In genomic region chr11:46110945-46111287, GRCm38 (mm10) we compare ENCODE assay signal across 18 mouse cellular contexts. TPM values are rescaled to one million over a fixed set of nuclear protein-coding genes. Genes with fewer than 3 reads are reported as not detected.
"Had no signal": no experiment of that assay in that cellular context is flagged by ENCODE, and none has a peak within 500 bp of the region (broad histone marks: within the 10 kb centered on the region; RNA-seq: fewer than 3 reads in every experiment).

No protein-coding gene starts in this region.

- H3K4me1 ChIP-seq: midbrain, embryonic 13.5 days; midbrain, embryonic 15.5 days; neural tube, embryonic 12.5 days had no signal

- H3K27me3 ChIP-seq: midbrain, embryonic 13.5 days; midbrain, embryonic 15.5 days; neural tube, embryonic 12.5 days; stomach, embryonic 15.5 days had no signal

- H3K4me3 ChIP-seq: megakaryocyte, embryonic 14.5 days; midbrain, embryonic 13.5 days; midbrain, embryonic 15.5 days; neural tube, embryonic 12.5 days; stomach, embryonic 15.5 days had no signal

- DNase-seq: liver, postnatal 0 days; lung, adult 2 months; right cerebral cortex, postnatal 14 days; thymus, adult 2 months; thymus, postnatal 25 days; thymus, postnatal 4 days had no signal

- ATAC-seq: midbrain, embryonic 13.5 days; midbrain, embryonic 15.5 days had no signal

- H3K9ac ChIP-seq: liver, postnatal 0 days; midbrain, embryonic 13.5 days; midbrain, embryonic 15.5 days; neural tube, embryonic 12.5 days; stomach, embryonic 15.5 days had no signal

- H3K27ac ChIP-seq: macrophage; midbrain, embryonic 13.5 days; midbrain, embryonic 15.5 days; neural tube, embryonic 12.5 days; stomach, embryonic 15.5 days; stomach, postnatal 0 days had no signal

- H3K4me2 ChIP-seq: midbrain, embryonic 11.5 days; midbrain, embryonic 13.5 days; midbrain, embryonic 15.5 days; neural tube, embryonic 12.5 days; stomach, embryonic 15.5 days had no signal

- H3K9me3 ChIP-seq: midbrain, embryonic 13.5 days; midbrain, embryonic 15.5 days; neural tube, embryonic 12.5 days; stomach, embryonic 15.5 days had no signal

RNA-seq across cellular contexts. Expression of gene Nipal4, which starts 55.4 kb away (rescaled TPM):
- total RNA-seq: megakaryocyte progenitor cell, adult 5-6 weeks; monocyte, adult 5-6 weeks; neutrophil, adult 5-6 weeks had no signal
- polyA plus RNA-seq: liver, postnatal 0 days; macrophage; neural tube, embryonic 14.5 days had no signal
